ENCODE assay signal across 13 mouse cellular contexts in genomic region chr11:3817986-3818758, GRCm38 (mm10). TPM values are rescaled to one million over a fixed set of nuclear protein-coding genes. Genes with fewer than 3 reads are reported as not detected.
DNase-seq lines count a peak whose midpoint lies in the region; ATAC-seq and TF ChIP-seq lines count a peak whose summit lies in the region.
"Had no signal": no experiment of that assay in that cellular context is flagged by ENCODE, and none has a peak within 500 bp of the region (broad histone marks: within the 10 kb centered on the region; RNA-seq: fewer than 3 reads in every experiment).

No protein-coding gene starts in this region.

- H3K4me3 ChIP-seq in lung, embryonic 14.5 days (ENCODE audit: low read depth, low read length), result no peak overlapping the region
- H3K4me3 ChIP-seq in neural tube, embryonic 15.5 days (replicated peaks), result no peak overlapping the region

- 13% methylated on average over 4 of the region's 4 CpGs for WGBS in lung, embryonic 14.5 days
- 31% methylated on average over 4 of the region's 4 CpGs for WGBS in neural tube, embryonic 15.5 days

- peak; percentile 26 for DNase-seq in lung, embryonic 14.5 days
- no peak for DNase-seq in lung, postnatal 4 days
- DNase-seq in R1 (ENCODE audit: low read depth, low spot score), result peak; percentile 90
- DNase-seq in embryo, embryonic 11 days, result peak; percentile 45
- DNase-seq in cerebellum, postnatal 14 days, result no peak
- DNase-seq in cerebellum, postnatal 4 days (ENCODE audit: low spot score in 2 of 2), result no peak
- DNase-seq: cerebellum, adult 9-10 months; lung, postnatal 14 days; right cerebral cortex, postnatal 25 days had no signal

- no peak for TF ChIP-seq CTCF in lung, embryonic 14.5 days (IDR thresholded peaks at IDR 0.05; ENCODE audit: low read depth)

- no peaks in the 10 kb centered on the region for H3K9me3 ChIP-seq in lung, embryonic 14.5 days (ENCODE audit: low read depth, low read length)
- H3K9me3 ChIP-seq in neural tube, embryonic 15.5 days (replicated peaks), result no peaks in the 10 kb centered on the region

- no peak overlapping the region for H3K9ac ChIP-seq in lung, embryonic 14.5 days
- H3K9ac ChIP-seq in neural tube, embryonic 15.5 days (replicated peaks), result no peak overlapping the region

- no peak overlapping the region for H3K4me2 ChIP-seq in lung, embryonic 14.5 days
- no peak overlapping the region for H3K4me2 ChIP-seq in neural tube, embryonic 15.5 days
- H3K4me2 ChIP-seq: liver, embryonic 11.5 days had no signal

- no peaks in the 10 kb centered on the region for H3K27me3 ChIP-seq in lung, embryonic 14.5 days (ENCODE audit: insufficient read depth, low read length)
- H3K27me3 ChIP-seq in neural tube, embryonic 15.5 days (replicated peaks), result no peaks in the 10 kb centered on the region

- no peak overlapping the region for H3K27ac ChIP-seq in lung, embryonic 14.5 days (ENCODE audit: low read depth)
- no peak overlapping the region for H3K27ac ChIP-seq in neural tube, embryonic 15.5 days (replicated peaks)

- no peak; the same call in 1 of the 2 replicates for ATAC-seq in lung, embryonic 14.5 days (ENCODE audit: insufficient read depth)
- 0 out of 2 replicates have a peak, but pooled peaks have one; percentile 24 for ATAC-seq in neural tube, embryonic 15.5 days (ENCODE audit: low FRiP score)
- ATAC-seq: activated CD4-positive, CD25-positive, alpha-beta regulatory T cell, adult 4 months; inflammation-experienced regulatory T-cells, adult 6 months had no signal

- H3K4me1 ChIP-seq in lung, embryonic 14.5 days (ENCODE audit: insufficient read depth), result no peaks in the 10 kb centered on the region
- H3K4me1 ChIP-seq in neural tube, embryonic 15.5 days, result peaks cover 8% of the 10 kb centered on the region; the same call in 1 of the 2 replicates

- H3K36me3 ChIP-seq in lung, embryonic 14.5 days (ENCODE audit: insufficient read depth), result no peaks in the 10 kb centered on the region
- H3K36me3 ChIP-seq in neural tube, embryonic 15.5 days, result no peaks in the 10 kb centered on the region

RNA-seq across cellular contexts. Expression of gene Osbp2, which starts 45.5 kb away (rescaled TPM):
- polyA plus RNA-seq in lung, embryonic 14.5 days (2014; fragmentation: Nextera tagmentation; extraction: Ambion mirVana), result 0.12 and 0.46 TPM in 2 replicates
- 28.8 and 33.9 TPM in 2 replicates for polyA plus RNA-seq in neural tube, embryonic 15.5 days (2015; fragmentation: Nextera tagmentation; extraction: Ambion mirVana)
- polyA plus RNA-seq: activated CD4-positive, CD25-positive, alpha-beta regulatory T cell, adult 4 months; inflammation-experienced regulatory T-cells, adult 6 months had no signal

Comparison
In these comparisons a context has a peak if more than half of its experiments do, and no peak if none do; other contexts are left out.
1. DNase-seq: peak in lung, embryonic 14.5 days (single experiment), R1 (single experiment) and embryo, embryonic 11 days (single experiment); none in lung, postnatal 4 days (0 of 2), cerebellum, postnatal 14 days (0 of 2) and cerebellum, postnatal 4 days (0 of 2).
2. RNA of gene Osbp2, which starts 45.5 kb away (polyA plus RNA-seq): 28.8 to 33.9 TPM in neural tube, embryonic 15.5 days; 0.12 to 0.46 TPM in lung, embryonic 14.5 days; every median in the first group is over 10 times any median in the second.